In genomic region chr11:118102838-118103237, GRCm38 (mm10) we compare ENCODE assay signal across 8 mouse cellular contexts. TPM values are rescaled to one million over a fixed set of nuclear protein-coding genes. Genes with fewer than 3 reads are reported as not detected.
DNase-seq lines count a peak whose midpoint lies in the region; ATAC-seq and TF ChIP-seq lines count a peak whose summit lies in the region.

No protein-coding gene starts in this region.

- no peaks in the 10 kb centered on the region for H3K36me3 ChIP-seq in heart, embryonic 11.5 days (ENCODE audit: control insufficient read depth, insufficient read depth, low read length)
- H3K36me3 ChIP-seq in intestine, embryonic 15.5 days, result no peaks in the 10 kb centered on the region
- H3K36me3 ChIP-seq in midbrain, embryonic 14.5 days (ENCODE audit: control insufficient read depth, insufficient read depth, low read length), result no peaks in the 10 kb centered on the region
- H3K36me3 ChIP-seq in spleen, adult 2 months (ENCODE audit: control insufficient read depth, insufficient read depth, low read length), result no peaks in the 10 kb centered on the region

- peaks cover 3% of the 10 kb centered on the region; the same call in 1 of the 2 replicates for H3K4me1 ChIP-seq in heart, embryonic 11.5 days (ENCODE audit: control insufficient read depth, insufficient read depth, low read length)
- H3K4me1 ChIP-seq in intestine, embryonic 15.5 days (replicated peaks), result no peaks in the 10 kb centered on the region
- no peaks in the 10 kb centered on the region for H3K4me1 ChIP-seq in midbrain, embryonic 14.5 days (ENCODE audit: control insufficient read depth, insufficient read depth, low read length)
- no peaks in the 10 kb centered on the region; the same call in 1 of the 2 replicates for H3K4me1 ChIP-seq in spleen, adult 2 months (ENCODE audit: control insufficient read depth, insufficient read depth, insufficient read length)

- peak; percentile 100; the same call in 1 of the 2 replicates for TF ChIP-seq CTCF in spleen, adult 2 months (IDR thresholded peaks at IDR 0.05; ENCODE audit: extremely low read depth, insufficient read depth, insufficient read length, insufficient replicate concordance)

- no peak overlapping the region for H3K4me2 ChIP-seq in heart, embryonic 11.5 days
- no peak overlapping the region for H3K4me2 ChIP-seq in intestine, embryonic 15.5 days (replicated peaks)
- no peak overlapping the region for H3K4me2 ChIP-seq in midbrain, embryonic 14.5 days (ENCODE audit: low read length)

- no peaks in the 10 kb centered on the region for H3K9me3 ChIP-seq in heart, embryonic 11.5 days (replicated peaks; ENCODE audit: control insufficient read depth, low read length)
- H3K9me3 ChIP-seq in intestine, embryonic 15.5 days, result no peaks in the 10 kb centered on the region
- H3K9me3 ChIP-seq in midbrain, embryonic 14.5 days (ENCODE audit: control insufficient read depth, low read length), result no peaks in the 10 kb centered on the region

- H3K9ac ChIP-seq in heart, embryonic 11.5 days (ENCODE audit: low read depth, low read length), result no peak overlapping the region
- no peak overlapping the region for H3K9ac ChIP-seq in intestine, embryonic 15.5 days
- no peak overlapping the region for H3K9ac ChIP-seq in midbrain, embryonic 14.5 days (replicated peaks; ENCODE audit: low read length)

- peak; percentile 81 to 96 for DNase-seq in heart, adult 18-20 months
- DNase-seq in left cerebral cortex, postnatal 10 days (ENCODE audit: extremely low spot score in 1 of 2, low spot score in 2 of 2), result peak; percentile 60 to 87
- DNase-seq in midbrain, embryonic 14.5 days, result peak; percentile 87
- DNase-seq in spleen, adult 2 months (ENCODE audit: low read depth in 1 of 2, low spot score in 2 of 2), result peak; percentile 83 to 85

- ATAC-seq in heart, embryonic 11.5 days (replicated peaks; ENCODE audit: insufficient number of reproducible peaks, low FRiP score, low TSS enrichment), result no peak
- peak; percentile 32; the same call in 1 of the 2 replicates for ATAC-seq in cerebellum, adult (ENCODE audit: insufficient number of reproducible peaks, low FRiP score, low TSS enrichment)
- peak; percentile 61; the same call in 1 of the 2 replicates for ATAC-seq in frontal cortex, adult (ENCODE audit: low TSS enrichment)
- ATAC-seq in intestine, embryonic 15.5 days, result peak; percentile 50; the same call in 1 of the 2 replicates
- no peak for ATAC-seq in midbrain, embryonic 14.5 days (ENCODE audit: low FRiP score, low TSS enrichment)

- peaks cover 3% of the 10 kb centered on the region; the same call in 1 of the 2 replicates for H3K27me3 ChIP-seq in heart, embryonic 11.5 days (ENCODE audit: control insufficient read depth, insufficient read depth, low read length)
- H3K27me3 ChIP-seq in intestine, embryonic 15.5 days (replicated peaks), result no peaks in the 10 kb centered on the region
- no peaks in the 10 kb centered on the region for H3K27me3 ChIP-seq in midbrain, embryonic 14.5 days (ENCODE audit: control insufficient read depth, insufficient read depth, low read length)
- no peaks in the 10 kb centered on the region for H3K27me3 ChIP-seq in spleen, adult 2 months (ENCODE audit: control insufficient read depth, insufficient read depth, low read length)

- no peak overlapping the region for H3K27ac ChIP-seq in heart, embryonic 11.5 days (ENCODE audit: low read depth, low read length)
- H3K27ac ChIP-seq in intestine, embryonic 15.5 days, result no peak overlapping the region
- no peak overlapping the region for H3K27ac ChIP-seq in midbrain, embryonic 14.5 days (replicated peaks; ENCODE audit: low read depth, low read length)
- no peak overlapping the region for H3K27ac ChIP-seq in spleen, adult 2 months (ENCODE audit: insufficient read depth, low read length)

- no peak for TF ChIP-seq POLR2A in spleen, adult 2 months (IDR thresholded peaks at IDR 0.05; ENCODE audit: low read depth, low read length)

- intact Hi-C loops in left cerebral cortex, postnatal 10 days (cut with DNase I), result loop anchor here (5.0 kb wide), 1 partner anchor 119 kb away; no protein-coding TSS in a partner anchor

- WGBS in heart, embryonic 11.5 days (ENCODE audit: insufficient replicate concordance), result 46% methylated on average over 3 of the region's 3 CpGs
- 58% methylated on average over 3 of the region's 3 CpGs for WGBS in intestine, embryonic 15.5 days
- WGBS in midbrain, embryonic 14.5 days, result 56% methylated on average over 3 of the region's 3 CpGs
- 50% methylated on average over 3 of the region's 3 CpGs for WGBS in spleen, adult 2 months

- H3K4me3 ChIP-seq in heart, embryonic 11.5 days (ENCODE audit: low read depth, low read length), result no peak overlapping the region
- no peak overlapping the region for H3K4me3 ChIP-seq in intestine, embryonic 15.5 days (replicated peaks)
- H3K4me3 ChIP-seq in midbrain, embryonic 14.5 days (replicated peaks; ENCODE audit: low read depth, low read length), result no peak overlapping the region
- H3K4me3 ChIP-seq in spleen, adult 2 months (ENCODE audit: extremely low read depth, insufficient read depth, insufficient read length), result no peak overlapping the region

RNA-seq across cellular contexts. Expression of gene Dnah17, which starts 27.6 kb away (rescaled TPM):
- total RNA-seq in heart, adult 18-20 months (2021), result under 1 TPM; 0.02 to 0.05 TPM
- 0.04 and 0.20 TPM in 2 replicates for polyA plus RNA-seq in heart, embryonic 11.5 days (2014; fragmentation: Nextera tagmentation; extraction: Ambion mirVana)
- polyA plus RNA-seq in intestine, embryonic 15.5 days (2015; fragmentation: Nextera tagmentation; extraction: Ambion mirVana), result 0.08 and 0.16 TPM in 2 replicates
- under 1 TPM; 0.02 to 0.08 TPM for total RNA-seq in left cerebral cortex, postnatal 10 days (2021)
- 0.20 and 0.30 TPM in 2 replicates for polyA plus RNA-seq in midbrain, embryonic 14.5 days (2014; fragmentation: Nextera tagmentation; extraction: Ambion mirVana)
- polyA plus RNA-seq in spleen, adult 2 months (2012; rRNA removed), result 0.21 and 0.23 TPM in 2 replicates

Comparison
In these comparisons a context has a peak if more than half of its experiments do, and no peak if none do; other contexts are left out.
1. ATAC-seq: peak in cerebellum, adult (single experiment), frontal cortex, adult (single experiment) and intestine, embryonic 15.5 days (single experiment); none in heart, embryonic 11.5 days (single experiment) and midbrain, embryonic 14.5 days (single experiment).
2. Peak in every context shown above with its lines, with median percentiles within 50 percentile points of each other: DNase-seq.